Mouse (Mus musculus) heart, postnatal 4 days (tissue): ENCODE measurements around the gene Slu7. TPM values are rescaled to one million over a fixed set of nuclear protein-coding genes. Genes with fewer than 3 reads are reported as not detected.

Experiments
- DNase-seq: peaks from one replicate; pipeline ENCODE4 v3.0.0; 2021
- total RNA-seq, 2 experiments: library from RNA; stranded (reverse); gene quantifications; 2 replicates each; pipeline ENCODE4 v1.2.3; 2021

Slu7 gene
- total RNA-seq, 2 experiments from 2014 or later: 25.8 to 28.6 TPM

- DNase-seq: no peak
Measured at GRCm38 (mm10) chr11:43425166-43425709, 8.3 kb upstream of the Slu7 start.

GRCm38 (mm10) chr11:43425824-43426413 is 7.6 kb upstream of the Slu7 start, which contains the start of gene Pttg1:
TSS of gene Pttg1 (minus strand) at chr11:43426251.
- peak; percentile 82 for DNase-seq

GRCm38 (mm10) chr11:43426414-43426884 is 7.1 kb upstream of the Slu7 start:
- peak; percentile 19 for DNase-seq

GRCm38 (mm10) chr11:43434024-43434407 is 472 bp downstream of the Slu7 start:
- DNase-seq: no peak

GRCm38 (mm10) chr11:43441121-43441520 is 7.6 kb downstream of the Slu7 start:
- peak; percentile 1 for DNase-seq

- DNase-seq: no peak
Measured at GRCm38 (mm10) chr11:43443183-43443582, 9.6 kb downstream of the Slu7 start.

GRCm38 (mm10) chr11:43449916-43450315 is 16.4 kb downstream of the Slu7 start:
- DNase-seq: no peak

GRCm38 (mm10) chr11:43451322-43451721 is 17.8 kb downstream of the Slu7 start:
- no peak for DNase-seq

GRCm38 (mm10) chr11:43452266-43452665 is 18.7 kb downstream of the Slu7 start:
- DNase-seq: no peak

- DNase-seq: no peak
Measured at GRCm38 (mm10) chr11:43463204-43463603, 29.7 kb downstream of the Slu7 start.

- peak; percentile 40 for DNase-seq
Measured at GRCm38 (mm10) chr11:43470118-43470517, 36.6 kb downstream of the Slu7 start.

GRCm38 (mm10) chr11:43470881-43471820 is 37.6 kb downstream of the Slu7 start:
- no peak for DNase-seq

- DNase-seq: no peak
Measured at GRCm38 (mm10) chr11:43473115-43473514, 39.6 kb downstream of the Slu7 start.

- DNase-seq: no peak
Measured at GRCm38 (mm10) chr11:43473635-43474224, 40.2 kb downstream of the Slu7 start.

GRCm38 (mm10) chr11:43474225-43474774 is 40.8 kb downstream of the Slu7 start, which contains the start of gene C1qtnf2:
TSS of gene C1qtnf2 (plus strand) at chr11:43474276.
- peak; percentile 76 for DNase-seq

- no peak for DNase-seq
Measured at GRCm38 (mm10) chr11:43479376-43479775, 45.8 kb downstream of the Slu7 start.

GRCm38 (mm10) chr11:43480561-43480960 is 47.0 kb downstream of the Slu7 start:
- no peak for DNase-seq

- no peak for DNase-seq
Measured at GRCm38 (mm10) chr11:43481672-43482522, 48.4 kb downstream of the Slu7 start.

- peak; percentile 63 for DNase-seq
Measured at GRCm38 (mm10) chr11:43483122-43483792, 49.7 kb downstream of the Slu7 start.

- DNase-seq: peak; percentile 48
Measured at GRCm38 (mm10) chr11:43484057-43484456, 50.5 kb downstream of the Slu7 start.

GRCm38 (mm10) chr11:43484652-43485051 is 51.1 kb downstream of the Slu7 start:
- DNase-seq: no peak
